Mouse (Mus musculus): ENCODE data around the gene Uhrf2. TPM values are rescaled to one million over a fixed set of nuclear protein-coding genes. Genes with fewer than 3 reads are reported as not detected.

Uhrf2 gene
- polyA plus RNA-seq, 1 experiment, result 32.0 TPM

DNA sequence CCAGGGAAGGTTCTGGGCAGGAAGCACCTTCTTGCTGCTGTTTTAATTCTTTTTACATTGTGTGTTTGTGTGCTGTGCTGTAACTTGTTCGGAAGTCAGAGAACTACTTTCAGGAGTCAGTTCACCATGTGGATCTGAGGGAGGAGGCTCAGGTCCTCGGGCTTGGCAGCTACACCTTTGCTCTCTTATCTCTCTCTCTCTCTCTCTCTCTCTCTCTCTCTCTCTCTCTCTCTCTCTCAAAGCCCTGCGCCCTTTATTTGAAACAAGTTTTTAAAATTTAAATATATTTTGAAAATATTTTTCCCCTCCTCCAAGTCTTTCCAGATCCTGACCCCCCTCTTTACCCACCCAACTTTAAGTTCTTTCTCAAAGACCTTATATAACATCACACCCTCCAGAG, 5.0 kb downstream of the Uhrf2 start:
- TF ChIP-seq POLR2A (IDR thresholded peaks at IDR 0.05; ENCODE audit: borderline replicate concordance, control insufficient read depth, low read depth, low read length) (no peak), CTCF (IDR thresholded peaks at IDR 0.05; ENCODE audit: control insufficient read depth, insufficient read depth, low read length) (no peak)
- H3K4me1 ChIP-seq (ENCODE audit: control insufficient read depth, insufficient read depth, low read length), result no peaks in the 10 kb centered on the region

GRCm38 (mm10) chr19:30043691-30044090, 13.4 kb downstream of the Uhrf2 start:
- no peaks in the 10 kb centered on the region; the same call in 1 of the 2 replicates for H3K4me1 ChIP-seq (ENCODE audit: control insufficient read depth, insufficient read depth, low read length)
- no peak overlapping the region for H3K27ac ChIP-seq (ENCODE audit: control insufficient read depth, insufficient read depth, low read depth, low read length, poor library complexity)
- 84% methylated on average over 2 of the region's 2 CpGs for WGBS
- TF ChIP-seq CTCF (IDR thresholded peaks at IDR 0.05; ENCODE audit: control insufficient read depth, insufficient read depth, low read length) (no peak), POLR2A (IDR thresholded peaks at IDR 0.05; ENCODE audit: borderline replicate concordance, control insufficient read depth, low read depth, low read length) (no peak)
- no peak overlapping the region for H3K4me3 ChIP-seq (replicated peaks; ENCODE audit: control insufficient read depth, low read depth, low read length)

More for the DNA sequence above, 5.0 kb downstream of the Uhrf2 start:
- no peak overlapping the region for H3K27ac ChIP-seq (ENCODE audit: control insufficient read depth, insufficient read depth, low read depth, low read length, poor library complexity)
- WGBS, result 51% methylated on average over 3 of the region's 3 CpGs
- H3K4me3 ChIP-seq (replicated peaks; ENCODE audit: control insufficient read depth, low read depth, low read length), result no peak overlapping the region

GRCm38 (mm10) chr19:30044630-30045029, 14.3 kb downstream of the Uhrf2 start:
- Histone ChIP-seq H3K27ac (ENCODE audit: control insufficient read depth, insufficient read depth, low read depth, low read length, poor library complexity) (no peak overlapping the region), H3K4me3 (replicated peaks; ENCODE audit: control insufficient read depth, low read depth, low read length) (no peak overlapping the region), H3K4me1 (ENCODE audit: control insufficient read depth, insufficient read depth, low read length) (no peaks in the 10 kb centered on the region; the same call in 1 of the 2 replicates)
- WGBS, result 96% methylated on average over 1 of the region's 1 CpGs
- TF ChIP-seq POLR2A (IDR thresholded peaks at IDR 0.05; ENCODE audit: borderline replicate concordance, control insufficient read depth, low read depth, low read length), result no peak
- TF ChIP-seq CTCF (IDR thresholded peaks at IDR 0.05; ENCODE audit: control insufficient read depth, insufficient read depth, low read length), result no peak

DNA sequence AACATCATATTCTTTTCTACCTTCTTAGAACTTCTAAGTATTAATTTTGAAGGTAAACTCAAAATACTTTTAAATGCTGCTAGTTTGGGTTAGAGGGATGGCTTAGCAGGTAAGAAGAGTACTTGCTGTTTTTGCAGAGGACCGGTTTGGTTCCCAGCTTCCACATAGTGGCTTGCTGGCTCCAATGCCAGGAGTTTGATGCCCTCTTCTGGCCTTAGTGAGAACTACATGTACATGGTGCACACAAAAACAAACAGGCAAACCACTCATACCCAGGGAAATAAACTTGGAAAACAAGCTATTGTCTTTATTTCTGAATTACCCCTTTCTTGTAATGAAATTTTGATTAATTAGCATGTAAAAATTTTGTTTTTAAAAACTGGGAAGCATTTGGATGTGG, 15.5 kb downstream of the Uhrf2 start:
- no peaks in the 10 kb centered on the region; the same call in 1 of the 2 replicates for H3K4me1 ChIP-seq (ENCODE audit: control insufficient read depth, insufficient read depth, low read length)
- 82% methylated on average over 1 of the region's 1 CpGs for WGBS
- no peak overlapping the region for H3K4me3 ChIP-seq (replicated peaks; ENCODE audit: control insufficient read depth, low read depth, low read length)
- TF ChIP-seq CTCF (IDR thresholded peaks at IDR 0.05; ENCODE audit: control insufficient read depth, insufficient read depth, low read length) (peak; percentile 47), POLR2A (IDR thresholded peaks at IDR 0.05; ENCODE audit: borderline replicate concordance, control insufficient read depth, low read depth, low read length) (no peak)
- no peak overlapping the region for H3K27ac ChIP-seq (ENCODE audit: control insufficient read depth, insufficient read depth, low read depth, low read length, poor library complexity)

DNA sequence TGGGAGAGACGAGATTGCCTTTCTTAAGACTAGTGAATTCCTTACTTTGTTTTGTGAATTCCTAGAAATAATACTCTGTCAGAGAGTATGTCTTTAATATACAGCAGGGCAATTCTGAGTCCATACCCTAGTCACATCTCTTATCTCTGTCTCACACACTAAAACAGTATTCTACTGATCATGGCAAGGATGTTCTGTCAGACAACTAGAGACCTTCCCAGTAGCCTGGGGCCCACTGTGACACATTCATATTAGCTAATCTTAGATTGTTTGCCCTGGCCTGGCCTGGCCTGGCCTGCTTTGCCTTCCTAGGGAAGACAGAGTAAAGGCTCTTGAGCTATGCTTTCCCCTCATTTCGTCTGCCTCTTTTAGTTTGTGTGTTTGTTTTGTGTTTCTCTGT, 20.3 kb downstream of the Uhrf2 start:
- Histone ChIP-seq H3K4me3 (replicated peaks; ENCODE audit: control insufficient read depth, low read depth, low read length) (no peak overlapping the region), H3K27ac (ENCODE audit: control insufficient read depth, insufficient read depth, low read depth, low read length, poor library complexity) (peak overlapping the region; percentile 21; the same call in 1 of the 2 replicates), H3K4me1 (ENCODE audit: control insufficient read depth, insufficient read depth, low read length) (no peaks in the 10 kb centered on the region; the same call in 1 of the 2 replicates)
- TF ChIP-seq CTCF (IDR thresholded peaks at IDR 0.05; ENCODE audit: control insufficient read depth, insufficient read depth, low read length), result no peak
- no peak for TF ChIP-seq POLR2A (IDR thresholded peaks at IDR 0.05; ENCODE audit: borderline replicate concordance, control insufficient read depth, low read depth, low read length)
- WGBS, result 71% methylated on average over 2 of the region's 2 CpGs

- no peak overlapping the region for H3K27ac ChIP-seq (ENCODE audit: control insufficient read depth, insufficient read depth, low read depth, low read length, poor library complexity)
These were observed 21.2 kb downstream of the Uhrf2 start for GRCm38 (mm10) chr19:30051479-30051878.

DNA sequence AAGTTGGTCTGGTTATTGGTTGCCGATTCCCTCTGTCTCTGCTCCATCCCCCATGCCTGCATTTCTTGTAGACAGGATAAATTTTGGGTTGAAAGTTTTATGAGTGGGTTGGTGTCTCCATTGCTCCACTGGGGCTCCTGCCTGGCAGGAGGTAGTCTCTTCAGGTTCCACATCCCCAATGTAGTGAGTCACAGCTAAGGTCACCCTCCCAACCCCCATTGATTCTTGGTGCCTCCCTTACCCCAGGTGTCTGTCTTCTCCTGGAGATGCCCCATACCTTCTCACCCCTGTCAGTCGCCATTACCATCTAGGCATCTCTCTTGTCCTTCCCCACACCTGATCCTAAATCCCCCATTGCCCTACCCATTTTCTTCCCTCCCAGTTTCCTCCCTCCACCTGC, 23.9 kb downstream of the Uhrf2 start:
- H3K4me1 ChIP-seq (ENCODE audit: control insufficient read depth, insufficient read depth, low read length), result no peaks in the 10 kb centered on the region
- 97% methylated on average over 2 of the region's 2 CpGs for WGBS
- no peak overlapping the region for H3K27ac ChIP-seq (ENCODE audit: control insufficient read depth, insufficient read depth, low read depth, low read length, poor library complexity)
- TF ChIP-seq CTCF (IDR thresholded peaks at IDR 0.05; ENCODE audit: control insufficient read depth, insufficient read depth, low read length) (no peak), POLR2A (IDR thresholded peaks at IDR 0.05; ENCODE audit: borderline replicate concordance, control insufficient read depth, low read depth, low read length) (no peak)
- no peak overlapping the region for H3K4me3 ChIP-seq (replicated peaks; ENCODE audit: control insufficient read depth, low read depth, low read length)

More at GRCm38 (mm10) chr19:30051479-30051878, 21.2 kb downstream of the Uhrf2 start:
- WGBS, result 76% methylated on average over 3 of the region's 3 CpGs
- no peak for TF ChIP-seq CTCF (IDR thresholded peaks at IDR 0.05; ENCODE audit: control insufficient read depth, insufficient read depth, low read length)
- TF ChIP-seq POLR2A (IDR thresholded peaks at IDR 0.05; ENCODE audit: borderline replicate concordance, control insufficient read depth, low read depth, low read length), result no peak
- Histone ChIP-seq H3K4me3 (replicated peaks; ENCODE audit: control insufficient read depth, low read depth, low read length) (no peak overlapping the region), H3K4me1 (ENCODE audit: control insufficient read depth, insufficient read depth, low read length) (no peaks in the 10 kb centered on the region; the same call in 1 of the 2 replicates)

GRCm38 (mm10) chr19:30065797-30066196, 35.5 kb downstream of the Uhrf2 start:
- Histone ChIP-seq H3K27ac (ENCODE audit: control insufficient read depth, insufficient read depth, low read depth, low read length, poor library complexity) (no peak overlapping the region), H3K4me1 (ENCODE audit: control insufficient read depth, insufficient read depth, low read length) (no peaks in the 10 kb centered on the region; the same call in 1 of the 2 replicates), H3K4me3 (replicated peaks; ENCODE audit: control insufficient read depth, low read depth, low read length) (no peak overlapping the region)
- 45% methylated on average over 4 of the region's 4 CpGs for WGBS
- TF ChIP-seq CTCF (IDR thresholded peaks at IDR 0.05; ENCODE audit: control insufficient read depth, insufficient read depth, low read length) (no peak), POLR2A (IDR thresholded peaks at IDR 0.05; ENCODE audit: borderline replicate concordance, control insufficient read depth, low read depth, low read length) (no peak)

DNA sequence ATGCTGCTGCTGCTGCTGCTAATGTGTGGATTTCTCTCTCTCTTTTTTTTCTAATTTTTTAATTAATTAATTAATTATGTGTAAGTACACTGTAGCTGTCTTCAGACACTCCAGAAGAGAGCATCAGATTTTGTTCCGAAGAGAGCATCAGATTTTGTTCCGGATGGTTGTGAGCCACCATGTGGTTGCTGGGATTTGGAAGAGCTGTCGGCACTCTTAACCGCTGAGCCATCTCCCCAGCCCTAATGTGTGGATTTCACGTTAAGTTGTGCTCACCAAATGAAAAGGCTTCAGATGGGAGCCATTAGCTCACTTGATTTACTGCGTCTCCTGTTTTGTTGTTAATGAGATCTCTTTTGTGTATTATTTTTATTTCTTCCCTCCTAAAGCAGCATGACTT, 59.9 kb downstream of the Uhrf2 start:
- Histone ChIP-seq H3K27ac (ENCODE audit: control insufficient read depth, insufficient read depth, low read depth, low read length, poor library complexity) (no peak overlapping the region), H3K4me1 (ENCODE audit: control insufficient read depth, insufficient read depth, low read length) (no peaks in the 10 kb centered on the region), H3K4me3 (replicated peaks; ENCODE audit: control insufficient read depth, low read depth, low read length) (no peak overlapping the region)
- WGBS, result 95% methylated on average over 6 of the region's 6 CpGs
- no peak for TF ChIP-seq POLR2A (IDR thresholded peaks at IDR 0.05; ENCODE audit: borderline replicate concordance, control insufficient read depth, low read depth, low read length)
- no peak for TF ChIP-seq CTCF (IDR thresholded peaks at IDR 0.05; ENCODE audit: control insufficient read depth, insufficient read depth, low read length)
